Mouse (Mus musculus): ENCODE results near the gene Gm19426. TPM values are rescaled to one million over a fixed set of nuclear protein-coding genes. Genes with fewer than 3 reads are reported as not detected.
A peak's percentile ranks its signal among the peaks of the same experiment; 100 is the strongest.

Gm19426 gene
- polyA plus RNA-seq, 1 experiment: 0.28 TPM

DNA sequence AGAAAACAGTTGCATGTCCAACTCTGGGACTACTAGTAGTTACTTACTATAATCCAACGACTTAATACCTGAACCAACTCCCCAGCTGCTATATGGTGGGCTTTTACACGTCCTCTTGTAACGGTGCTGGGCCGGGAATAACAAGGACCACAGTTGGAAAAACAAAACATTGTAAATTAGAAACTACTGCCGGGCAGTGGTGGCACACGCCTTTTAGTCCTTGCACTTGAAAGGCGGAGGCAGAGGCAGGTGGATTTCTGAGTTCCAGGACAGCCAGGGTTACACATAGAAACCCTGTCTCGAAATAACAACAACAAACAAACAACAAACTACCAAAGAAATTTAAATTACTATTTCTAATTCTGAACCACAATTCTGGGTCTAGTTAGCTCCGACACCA lies 16.7 kb downstream of the Gm19426 start:
- 2% methylated on average over 9 of the region's 9 CpGs for WGBS
- no peak for TF ChIP-seq POLR2A (IDR thresholded peaks at IDR 0.05; ENCODE audit: low read depth, low read length)
- no peak for TF ChIP-seq CTCF (IDR thresholded peaks at IDR 0.05; ENCODE audit: extremely low read depth, insufficient read depth, insufficient read length, insufficient replicate concordance)
- H3K4me3 ChIP-seq (ENCODE audit: extremely low read depth, insufficient read depth, insufficient read length): peak overlapping the region; percentile 80
- H3K36me3 ChIP-seq (ENCODE audit: control insufficient read depth, insufficient read depth, low read length): peaks cover 14% of the 10 kb centered on the region
- no peaks in the 10 kb centered on the region for H3K27me3 ChIP-seq (ENCODE audit: control insufficient read depth, insufficient read depth, low read length)
- H3K27ac ChIP-seq (ENCODE audit: insufficient read depth, low read length): peak overlapping the region; percentile 36; the same call in 1 of the 2 replicates
- H3K4me1 ChIP-seq (ENCODE audit: control insufficient read depth, insufficient read depth, insufficient read length): peaks cover 7% of the 10 kb centered on the region
- DNase-seq (ENCODE audit: low read depth in 1 of 2, low spot score in 2 of 2): no peak

DNA sequence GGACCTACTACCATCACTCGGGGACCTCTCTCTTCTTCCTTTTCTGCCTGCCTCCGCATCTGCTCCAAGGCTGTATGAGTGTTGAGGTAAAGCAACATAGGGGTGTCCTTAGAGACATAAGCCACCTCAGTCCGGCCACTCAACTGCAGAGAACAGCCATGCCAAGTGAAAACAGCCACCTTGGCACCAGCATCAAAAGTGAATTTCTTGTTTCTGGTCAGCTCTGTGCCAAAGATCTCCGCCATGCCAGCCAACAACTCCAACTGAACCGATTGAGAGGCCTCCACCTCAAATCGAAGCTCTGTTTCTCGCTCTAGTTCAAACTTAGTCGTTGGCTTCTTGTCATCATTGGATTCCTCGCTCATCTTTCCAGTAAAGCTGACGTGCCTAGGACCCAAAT lies 17.7 kb downstream of the Gm19426 start:
- no peak overlapping the region for H3K4me3 ChIP-seq (ENCODE audit: extremely low read depth, insufficient read depth, insufficient read length)
- DNase-seq (ENCODE audit: low read depth in 1 of 2, low spot score in 2 of 2): no peak
- H3K27ac ChIP-seq (ENCODE audit: insufficient read depth, low read length): no peak overlapping the region
- H3K4me1 ChIP-seq (ENCODE audit: control insufficient read depth, insufficient read depth, insufficient read length): peaks cover 7% of the 10 kb centered on the region
- peaks cover 15% of the 10 kb centered on the region for H3K36me3 ChIP-seq (ENCODE audit: control insufficient read depth, insufficient read depth, low read length)
- TF ChIP-seq CTCF (IDR thresholded peaks at IDR 0.05; ENCODE audit: extremely low read depth, insufficient read depth, insufficient read length, insufficient replicate concordance): no peak
- TF ChIP-seq POLR2A (IDR thresholded peaks at IDR 0.05; ENCODE audit: low read depth, low read length): no peak
- H3K27me3 ChIP-seq (ENCODE audit: control insufficient read depth, insufficient read depth, low read length): no peaks in the 10 kb centered on the region
- WGBS: 88% methylated on average over 10 of the region's 10 CpGs

DNA sequence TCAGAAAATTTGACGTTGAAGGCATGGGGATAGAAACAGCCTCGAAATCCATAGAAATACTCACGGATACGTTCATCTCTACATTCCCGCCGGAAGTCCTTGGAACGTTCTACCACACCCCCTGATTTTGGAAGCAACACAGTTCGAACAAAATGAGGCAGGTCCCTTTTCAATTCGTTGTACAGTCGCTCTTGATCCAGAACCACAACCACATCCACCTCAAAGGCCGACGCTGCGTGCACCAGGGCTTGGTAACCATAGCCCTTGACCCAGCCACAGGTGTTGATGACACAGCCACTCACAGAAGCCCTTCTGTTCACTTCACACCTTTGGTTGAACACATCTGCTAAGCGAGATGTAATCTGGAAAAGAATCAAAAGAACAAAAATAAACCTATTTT lies 19.6 kb downstream of the Gm19426 start:
- DNase-seq (ENCODE audit: low read depth in 1 of 2, low spot score in 2 of 2): no peak
- H3K36me3 ChIP-seq (ENCODE audit: control insufficient read depth, insufficient read depth, low read length): peaks cover 15% of the 10 kb centered on the region
- peaks cover 7% of the 10 kb centered on the region for H3K4me1 ChIP-seq (ENCODE audit: control insufficient read depth, insufficient read depth, insufficient read length)
- no peak overlapping the region for H3K27ac ChIP-seq (ENCODE audit: insufficient read depth, low read length)
- no peaks in the 10 kb centered on the region for H3K27me3 ChIP-seq (ENCODE audit: control insufficient read depth, insufficient read depth, low read length)
- TF ChIP-seq CTCF (IDR thresholded peaks at IDR 0.05; ENCODE audit: extremely low read depth, insufficient read depth, insufficient read length, insufficient replicate concordance) (no peak), POLR2A (IDR thresholded peaks at IDR 0.05; ENCODE audit: low read depth, low read length) (no peak)
- 84% methylated on average over 14 of the region's 14 CpGs for WGBS
- no peak overlapping the region for H3K4me3 ChIP-seq (ENCODE audit: extremely low read depth, insufficient read depth, insufficient read length)

DNA sequence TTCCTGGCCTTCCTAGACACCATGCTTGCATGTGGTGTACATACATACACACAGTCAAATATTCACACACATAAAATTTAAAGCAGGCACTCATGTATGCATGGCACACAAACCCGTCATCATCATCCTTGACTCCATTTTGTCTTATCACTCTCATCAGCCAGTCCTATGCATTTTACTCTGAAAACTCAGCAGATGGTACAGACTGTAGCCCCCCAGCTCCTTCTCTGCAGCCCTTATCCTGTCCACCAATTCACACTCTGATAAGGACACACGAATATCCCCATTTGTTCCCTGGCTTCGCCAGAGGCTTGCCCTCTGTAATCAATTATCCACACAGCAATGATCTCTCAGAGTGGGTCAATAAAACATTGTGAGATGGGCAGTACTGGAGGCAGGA lies 22.3 kb downstream of the Gm19426 start:
- no peak for DNase-seq (ENCODE audit: low read depth in 1 of 2, low spot score in 2 of 2)
- H3K36me3 ChIP-seq (ENCODE audit: control insufficient read depth, insufficient read depth, low read length): peaks cover 15% of the 10 kb centered on the region
- no peak for TF ChIP-seq POLR2A (IDR thresholded peaks at IDR 0.05; ENCODE audit: low read depth, low read length)
- no peak for TF ChIP-seq CTCF (IDR thresholded peaks at IDR 0.05; ENCODE audit: extremely low read depth, insufficient read depth, insufficient read length, insufficient replicate concordance)
- 87% methylated on average over 3 of the region's 3 CpGs for WGBS
- no peak overlapping the region for H3K27ac ChIP-seq (ENCODE audit: insufficient read depth, low read length)
- peaks cover 7% of the 10 kb centered on the region for H3K4me1 ChIP-seq (ENCODE audit: control insufficient read depth, insufficient read depth, insufficient read length)
- H3K27me3 ChIP-seq (ENCODE audit: control insufficient read depth, insufficient read depth, low read length): no peaks in the 10 kb centered on the region
- H3K4me3 ChIP-seq (ENCODE audit: extremely low read depth, insufficient read depth, insufficient read length): no peak overlapping the region

DNA sequence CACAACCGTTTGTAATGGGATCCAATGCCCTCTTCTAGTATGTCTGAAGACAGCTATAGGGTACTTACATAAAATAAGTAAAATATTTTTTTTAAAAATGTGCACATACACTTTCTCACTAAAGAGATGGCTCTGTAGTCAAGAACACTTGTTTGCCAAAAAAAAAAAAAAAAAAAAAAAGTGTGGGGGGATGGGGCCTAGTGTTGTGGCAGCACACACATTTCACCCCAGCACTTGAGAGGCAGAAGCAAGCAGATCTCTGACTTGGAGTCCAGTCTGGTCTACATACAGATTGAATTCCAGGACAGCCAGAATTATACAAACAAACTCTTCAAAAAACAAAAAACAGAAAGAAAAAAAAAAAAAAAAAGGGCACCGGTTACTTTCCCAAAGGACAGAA lies 22.7 kb downstream of the Gm19426 start:
- peaks cover 4% of the 10 kb centered on the region for H3K4me1 ChIP-seq (ENCODE audit: control insufficient read depth, insufficient read depth, insufficient read length)
- no peak overlapping the region for H3K27ac ChIP-seq (ENCODE audit: insufficient read depth, low read length)
- TF ChIP-seq CTCF (IDR thresholded peaks at IDR 0.05; ENCODE audit: extremely low read depth, insufficient read depth, insufficient read length, insufficient replicate concordance) (no peak), POLR2A (IDR thresholded peaks at IDR 0.05; ENCODE audit: low read depth, low read length) (no peak)
- no peak overlapping the region for H3K4me3 ChIP-seq (ENCODE audit: extremely low read depth, insufficient read depth, insufficient read length)
- peaks cover 13% of the 10 kb centered on the region for H3K36me3 ChIP-seq (ENCODE audit: control insufficient read depth, insufficient read depth, low read length)
- no peaks in the 10 kb centered on the region for H3K27me3 ChIP-seq (ENCODE audit: control insufficient read depth, insufficient read depth, low read length)
- 97% methylated on average over 2 of the region's 2 CpGs for WGBS
- no peak for DNase-seq (ENCODE audit: low read depth in 1 of 2, low spot score in 2 of 2)

DNA sequence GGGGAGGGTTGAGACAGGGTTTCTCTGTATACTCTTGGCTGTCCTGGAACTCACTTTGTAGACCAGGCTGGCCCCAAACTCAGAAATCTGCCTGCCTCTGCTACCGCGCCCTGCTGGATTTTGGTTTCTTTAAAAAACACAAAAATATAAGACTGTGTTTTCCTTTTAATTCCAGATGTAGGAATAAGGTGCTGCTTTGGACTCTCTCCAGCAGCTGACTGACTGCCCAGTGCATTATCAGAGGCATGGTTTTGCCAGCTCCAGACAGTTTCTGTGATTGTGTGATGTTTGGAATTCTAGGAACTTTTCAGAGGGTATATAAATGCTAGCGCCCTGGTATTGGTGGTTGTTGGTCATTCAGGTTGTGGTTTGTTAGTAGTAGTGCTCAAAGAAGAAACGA lies 26.1 kb downstream of the Gm19426 start:
- Histone ChIP-seq H3K36me3 (ENCODE audit: control insufficient read depth, insufficient read depth, low read length) (peaks cover 1% of the 10 kb centered on the region; the same call in 1 of the 2 replicates), H3K4me3 (ENCODE audit: extremely low read depth, insufficient read depth, insufficient read length) (no peak overlapping the region), H3K27ac (ENCODE audit: insufficient read depth, low read length) (no peak overlapping the region), H3K4me1 (ENCODE audit: control insufficient read depth, insufficient read depth, insufficient read length) (peaks cover 3% of the 10 kb centered on the region), H3K27me3 (ENCODE audit: control insufficient read depth, insufficient read depth, low read length) (no peaks in the 10 kb centered on the region)
- TF ChIP-seq POLR2A (IDR thresholded peaks at IDR 0.05; ENCODE audit: low read depth, low read length) (no peak), CTCF (IDR thresholded peaks at IDR 0.05; ENCODE audit: extremely low read depth, insufficient read depth, insufficient read length, insufficient replicate concordance) (no peak)
- no peak for DNase-seq (ENCODE audit: low read depth in 1 of 2, low spot score in 2 of 2)
- WGBS: 90% methylated on average over 4 of the region's 4 CpGs

DNA sequence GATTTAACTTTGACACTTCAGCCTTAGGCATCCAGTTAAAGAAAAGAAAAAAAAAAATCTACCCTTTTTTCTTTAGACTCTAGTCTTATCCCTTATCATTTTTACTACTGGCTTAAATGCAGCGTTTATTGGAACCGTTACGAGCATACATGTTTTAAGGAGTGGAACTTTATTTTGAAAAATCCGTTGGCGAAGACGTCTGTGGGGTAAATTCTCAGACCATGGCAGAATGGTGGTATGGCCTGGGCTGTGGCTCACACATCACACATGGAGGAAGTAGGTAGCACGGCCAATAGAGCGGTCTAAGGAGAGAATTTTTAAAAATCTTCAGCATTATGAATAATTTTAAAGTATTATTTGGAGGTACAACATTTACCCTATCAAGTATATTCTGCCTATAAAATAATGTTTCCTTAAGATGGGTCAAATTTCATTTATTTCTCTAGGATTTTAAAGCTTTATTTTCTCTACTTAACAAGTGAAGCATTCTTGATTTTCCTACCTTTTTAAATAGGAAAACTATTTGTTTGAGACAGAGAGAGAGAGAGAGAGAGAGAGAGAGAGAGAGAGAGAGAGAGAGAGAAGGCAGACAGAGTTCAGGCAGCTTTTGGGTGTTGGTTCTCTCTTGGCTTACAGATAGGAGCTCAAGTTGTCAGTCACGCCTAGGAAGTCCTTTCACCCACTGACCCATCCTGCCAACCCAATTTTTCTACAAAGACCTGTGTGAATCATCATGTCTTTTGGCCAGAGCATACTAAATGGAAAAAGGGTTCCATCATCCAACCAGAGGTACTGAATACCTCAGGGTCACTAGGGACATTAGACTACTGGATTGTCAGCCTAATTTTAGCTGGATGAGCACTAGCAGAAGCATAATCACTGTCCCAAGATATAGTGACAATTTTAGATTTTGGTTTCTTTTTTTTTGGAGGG lies 26.8 kb downstream of the Gm19426 start:
- peak overlapping the region; percentile 98; the same call in 1 of the 2 replicates for H3K4me3 ChIP-seq (ENCODE audit: extremely low read depth, insufficient read depth, insufficient read length)
- TF ChIP-seq CTCF (IDR thresholded peaks at IDR 0.05; ENCODE audit: extremely low read depth, insufficient read depth, insufficient read length, insufficient replicate concordance) (no peak), POLR2A (IDR thresholded peaks at IDR 0.05; ENCODE audit: low read depth, low read length) (no peak)
- peaks cover 3% of the 10 kb centered on the region for H3K4me1 ChIP-seq (ENCODE audit: control insufficient read depth, insufficient read depth, insufficient read length)
- no peak for DNase-seq (ENCODE audit: low read depth in 1 of 2, low spot score in 2 of 2)
- H3K36me3 ChIP-seq (ENCODE audit: control insufficient read depth, insufficient read depth, low read length): peaks cover 1% of the 10 kb centered on the region; the same call in 1 of the 2 replicates
- no peaks in the 10 kb centered on the region for H3K27me3 ChIP-seq (ENCODE audit: control insufficient read depth, insufficient read depth, low read length)
- 14% methylated on average over 9 of the region's 9 CpGs for WGBS
- peak overlapping the region; percentile 90 for H3K27ac ChIP-seq (ENCODE audit: insufficient read depth, low read length)
